Comparison of ENCODE assay signal across 15 mouse cellular contexts in the genomic region with DNA sequence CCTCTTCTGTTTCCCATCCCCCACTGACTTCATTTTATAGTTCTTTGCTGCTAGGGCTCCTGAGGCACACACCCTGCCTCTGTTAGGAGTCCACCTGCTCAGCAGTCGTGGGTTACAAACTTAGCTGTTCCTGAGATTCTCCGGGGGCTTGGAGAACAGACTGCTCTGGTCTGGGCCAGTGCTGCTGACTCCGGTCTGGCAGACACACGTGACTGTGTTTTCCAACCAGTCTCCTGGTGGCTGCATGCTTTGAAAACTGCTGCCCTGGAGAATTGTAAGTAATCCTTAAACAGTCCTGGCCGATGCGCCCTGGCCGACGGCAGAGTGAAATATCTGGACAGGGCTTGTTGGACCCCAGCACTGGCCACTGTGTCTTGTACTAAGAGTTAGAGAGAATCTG. TPM values are rescaled to one million over a fixed set of nuclear protein-coding genes. Genes with fewer than 3 reads are reported as not detected.
DNase-seq lines count a peak whose midpoint lies in the region; ATAC-seq and TF ChIP-seq lines count a peak whose summit lies in the region.
"Had no signal": no experiment of that assay in that cellular context is flagged by ENCODE, and none has a peak within 500 bp of the region (broad histone marks: within the 10 kb centered on the region; RNA-seq: fewer than 3 reads in every experiment).

No protein-coding gene starts in this region.

- no peaks in the 10 kb centered on the region for H3K36me3 ChIP-seq in hindbrain, postnatal 0 days (ENCODE audit: insufficient read depth, low read length)
- H3K36me3 ChIP-seq in hindbrain, embryonic 12.5 days: no peaks in the 10 kb centered on the region
- no peaks in the 10 kb centered on the region for H3K36me3 ChIP-seq in midbrain, embryonic 14.5 days (ENCODE audit: control insufficient read depth, insufficient read depth, low read length)
- H3K36me3 ChIP-seq: hindbrain, embryonic 15.5 days; neural tube, embryonic 13.5 days had no signal

- H3K27me3 ChIP-seq in hindbrain, postnatal 0 days (ENCODE audit: insufficient read depth, low read length): no peaks in the 10 kb centered on the region
- peaks cover 2% of the 10 kb centered on the region; the same call in 1 of the 2 replicates for H3K27me3 ChIP-seq in hindbrain, embryonic 12.5 days
- no peaks in the 10 kb centered on the region for H3K27me3 ChIP-seq in midbrain, embryonic 14.5 days (ENCODE audit: control insufficient read depth, insufficient read depth, low read length)
- H3K27me3 ChIP-seq: hindbrain, embryonic 15.5 days; neural tube, embryonic 13.5 days had no signal

- H3K9me3 ChIP-seq in hindbrain, postnatal 0 days (ENCODE audit: low read length): no peaks in the 10 kb centered on the region
- no peaks in the 10 kb centered on the region for H3K9me3 ChIP-seq in hindbrain, embryonic 12.5 days (replicated peaks)
- H3K9me3 ChIP-seq in midbrain, embryonic 14.5 days (ENCODE audit: control insufficient read depth, low read length): no peaks in the 10 kb centered on the region
- H3K9me3 ChIP-seq: hindbrain, embryonic 15.5 days; neural tube, embryonic 13.5 days had no signal

- no peak overlapping the region for H3K4me2 ChIP-seq in hindbrain, postnatal 0 days (ENCODE audit: low read depth, low read length)
- no peak overlapping the region for H3K4me2 ChIP-seq in hindbrain, embryonic 12.5 days (replicated peaks)
- no peak overlapping the region for H3K4me2 ChIP-seq in midbrain, embryonic 14.5 days (ENCODE audit: low read length)
- H3K4me2 ChIP-seq: hindbrain, embryonic 15.5 days; lung, embryonic 14.5 days; neural tube, embryonic 13.5 days had no signal

- no peak overlapping the region for H3K4me3 ChIP-seq in hindbrain, postnatal 0 days (ENCODE audit: low read length)
- H3K4me3 ChIP-seq in hindbrain, embryonic 12.5 days: no peak overlapping the region
- H3K4me3 ChIP-seq in midbrain, embryonic 14.5 days (replicated peaks; ENCODE audit: low read depth, low read length): no peak overlapping the region
- H3K4me3 ChIP-seq: hindbrain, embryonic 15.5 days; neural tube, embryonic 13.5 days had no signal

- WGBS in hindbrain, postnatal 0 days: 56% methylated on average over 8 of the region's 8 CpGs
- WGBS in hindbrain, embryonic 12.5 days: 64% methylated on average over 8 of the region's 8 CpGs
- WGBS in midbrain, embryonic 14.5 days: 57% methylated on average over 8 of the region's 8 CpGs

- H3K27ac ChIP-seq in hindbrain, postnatal 0 days: no peak overlapping the region
- H3K27ac ChIP-seq in hindbrain, embryonic 12.5 days: no peak overlapping the region
- H3K27ac ChIP-seq in midbrain, embryonic 14.5 days (replicated peaks; ENCODE audit: low read depth, low read length): no peak overlapping the region
- H3K27ac ChIP-seq: hindbrain, embryonic 15.5 days; neural tube, embryonic 13.5 days had no signal

- H3K4me1 ChIP-seq in hindbrain, postnatal 0 days (ENCODE audit: insufficient read depth, low read length): no peaks in the 10 kb centered on the region
- peaks cover 4% of the 10 kb centered on the region; the same call in 1 of the 2 replicates for H3K4me1 ChIP-seq in hindbrain, embryonic 12.5 days
- peaks cover 11% of the 10 kb centered on the region; the same call in 1 of the 2 replicates for H3K4me1 ChIP-seq in midbrain, embryonic 14.5 days (ENCODE audit: control insufficient read depth, insufficient read depth, low read length)

- TF ChIP-seq CTCF in hindbrain, postnatal 0 days (IDR thresholded peaks at IDR 0.05; ENCODE audit: low read depth): no peak

- peak; percentile 70 for ATAC-seq in hindbrain, postnatal 0 days
- no peak for ATAC-seq in hindbrain, embryonic 12.5 days (ENCODE audit: low FRiP score)
- no peak for ATAC-seq in midbrain, embryonic 14.5 days (ENCODE audit: low FRiP score, low TSS enrichment)
- ATAC-seq: forebrain, embryonic 14.5 days had no signal

- H3K9ac ChIP-seq in hindbrain, postnatal 0 days (replicated peaks; ENCODE audit: low read length): no peak overlapping the region
- H3K9ac ChIP-seq in hindbrain, embryonic 12.5 days: no peak overlapping the region
- H3K9ac ChIP-seq in midbrain, embryonic 14.5 days (replicated peaks; ENCODE audit: low read length): no peak overlapping the region
- H3K9ac ChIP-seq: hindbrain, embryonic 15.5 days; lung, embryonic 14.5 days; neural tube, embryonic 13.5 days had no signal

- DNase-seq in cerebellum, postnatal 10 days: peak; percentile 14 to 22
- DNase-seq in cerebellum, adult 9-10 months: no peak
- no peak for DNase-seq in hindbrain, postnatal 0 days (ENCODE audit: low spot score)
- DNase-seq in kidney, adult 9 months: peak; percentile 36
- DNase-seq in midbrain, embryonic 14.5 days: peak; percentile 3
- no peak for DNase-seq in left cerebral cortex, adult 11 months (ENCODE audit: low spot score)
- no peak for DNase-seq in adipocyte (ENCODE audit: low spot score)
- DNase-seq: cerebellum, adult 11-12 months; gastrocnemius, postnatal 10 days; lung, embryonic 14.5 days had no signal

RNA-seq across cellular contexts. Expression of a gene that starts 12.7 kb away (rescaled TPM):
- total RNA-seq in hindbrain, postnatal 0 days (2014; rRNA removed): not detected in 2 replicates
- 0.08 TPM in 2 replicates for polyA plus RNA-seq in hindbrain, postnatal 0 days (2015; fragmentation: Nextera tagmentation; extraction: Ambion mirVana)
- polyA plus RNA-seq in hindbrain, embryonic 12.5 days (2016; fragmentation: Nextera tagmentation; extraction: Ambion mirVana): 0.14 and 0.49 TPM in 2 replicates
- polyA plus RNA-seq in midbrain, embryonic 14.5 days (2014; fragmentation: Nextera tagmentation; extraction: Ambion mirVana): not detected in 2 replicates
- total RNA-seq: gastrocnemius, postnatal 10 days had no signal
- polyA plus RNA-seq: forebrain, embryonic 14.5 days; limb, embryonic 11.5 days; neural tube, embryonic 13.5 days had no signal

Comparison
In these comparisons a context has a peak if more than half of its experiments do, and no peak if none do; other contexts are left out.
1. DNase-seq: peak in cerebellum, postnatal 10 days (2 of 2), kidney, adult 9 months (single experiment) and midbrain, embryonic 14.5 days (single experiment); none in cerebellum, adult 9-10 months (single experiment), hindbrain, postnatal 0 days (single experiment), left cerebral cortex, adult 11 months (single experiment) and adipocyte (single experiment).